Comparison of ENCODE assay signal across 8 mouse cellular contexts in genomic region chr16:18443385-18443841, GRCm38 (mm10). TPM values are rescaled to one million over a fixed set of nuclear protein-coding genes. Genes with fewer than 3 reads are reported as not detected.
A peak's percentile ranks its signal among the peaks of the same experiment; 100 is the strongest.
DNase-seq lines count a peak whose midpoint lies in the region; ATAC-seq and TF ChIP-seq lines count a peak whose summit lies in the region.

No protein-coding gene starts in this region.

- no peak overlapping the region for H3ac ChIP-seq in C2C12 (ENCODE audit: control insufficient read depth, insufficient read length, low read depth)

- no peak overlapping the region for H3K27ac ChIP-seq in heart, embryonic 12.5 days (ENCODE audit: poor library complexity, severe bottlenecking)
- H3K27ac ChIP-seq in kidney, embryonic 16.5 days (ENCODE audit: low read length): no peak overlapping the region
- H3K27ac ChIP-seq in liver, adult 2 months (replicated peaks; ENCODE audit: insufficient read depth, low read depth, low read length): no peak overlapping the region
- no peak overlapping the region for H3K27ac ChIP-seq in stomach, embryonic 14.5 days (ENCODE audit: low read length)

- H3K79me2 ChIP-seq in C2C12 (ENCODE audit: control insufficient read depth, insufficient read depth): no peaks in the 10 kb centered on the region
- no peaks in the 10 kb centered on the region for H3K79me2 ChIP-seq in liver, adult 2 months (ENCODE audit: control insufficient read depth, insufficient read depth, low read length)

- H3K9me3 ChIP-seq in heart, embryonic 12.5 days (replicated peaks): no peaks in the 10 kb centered on the region
- H3K9me3 ChIP-seq in kidney, embryonic 16.5 days (ENCODE audit: low read length): no peaks in the 10 kb centered on the region
- H3K9me3 ChIP-seq in stomach, embryonic 14.5 days (ENCODE audit: control insufficient read depth, low read depth, low read length): no peaks in the 10 kb centered on the region

- 11% methylated on average over 8 of the region's 8 CpGs for WGBS in heart, embryonic 12.5 days
- WGBS in kidney, embryonic 16.5 days: 21% methylated on average over 8 of the region's 8 CpGs
- 22% methylated on average over 8 of the region's 8 CpGs for WGBS in liver, adult 2 months
- 21% methylated on average over 8 of the region's 8 CpGs for WGBS in stomach, embryonic 14.5 days

- no peaks in the 10 kb centered on the region for H3K79me3 ChIP-seq in C2C12 (ENCODE audit: low read depth)

- TF ChIP-seq CTCF in C2C12 (IDR thresholded peaks at IDR 0.05; ENCODE audit: control insufficient read depth, insufficient read depth, insufficient read length): peak; percentile 94
- peak; percentile 100 for TF ChIP-seq CTCF in liver, adult 2 months (IDR thresholded peaks at IDR 0.05; ENCODE audit: low read depth, low read length)

- no peak overlapping the region for H3K4me3 ChIP-seq in C2C12 (ENCODE audit: insufficient read depth, poor library complexity, severe bottlenecking)
- no peak overlapping the region for H3K4me3 ChIP-seq in heart, embryonic 12.5 days
- H3K4me3 ChIP-seq in kidney, embryonic 16.5 days (ENCODE audit: low read length): no peak overlapping the region
- no peak overlapping the region for H3K4me3 ChIP-seq in liver, adult 2 months (ENCODE audit: insufficient read depth, low read depth, low read length)
- no peak overlapping the region for H3K4me3 ChIP-seq in stomach, embryonic 14.5 days (ENCODE audit: low read depth, low read length)

- ATAC-seq in erythroblast, adult 5-6 weeks (replicated peaks; ENCODE audit: low FRiP score, poor library complexity, severe bottlenecking): peak; percentile 89
- ATAC-seq in heart, embryonic 12.5 days (ENCODE audit: insufficient number of reproducible peaks, low FRiP score): peak; percentile 71
- ATAC-seq in kidney, embryonic 16.5 days (ENCODE audit: low FRiP score, low TSS enrichment): peak; percentile 69
- ATAC-seq in stomach, embryonic 14.5 days (ENCODE audit: insufficient number of reproducible peaks, insufficient read depth, low FRiP score, low read depth): peak; percentile 76

- H3K4me2 ChIP-seq in heart, embryonic 12.5 days: no peak overlapping the region
- H3K4me2 ChIP-seq in kidney, embryonic 16.5 days (replicated peaks; ENCODE audit: low read depth, low read length): no peak overlapping the region
- H3K4me2 ChIP-seq in stomach, embryonic 14.5 days (replicated peaks; ENCODE audit: low read depth, low read length): no peak overlapping the region

- peak; percentile 94 for DNase-seq in brain, adult 2 months (ENCODE audit: low read depth, low spot score)
- peak; percentile 57 for DNase-seq in liver, adult 2 months (ENCODE audit: extremely low read depth, low read depth, low spot score)
- peak; percentile 78 to 84 for DNase-seq in natural killer cell, adult 2 months (ENCODE audit: low spot score in 2 of 2)

- H3K9ac ChIP-seq in heart, embryonic 12.5 days: no peak overlapping the region
- H3K9ac ChIP-seq in kidney, embryonic 16.5 days (replicated peaks; ENCODE audit: low read length): no peak overlapping the region
- no peak overlapping the region for H3K9ac ChIP-seq in liver, adult 2 months (ENCODE audit: low read depth, low read length)
- H3K9ac ChIP-seq in stomach, embryonic 14.5 days (replicated peaks; ENCODE audit: low read depth, low read length): no peak overlapping the region

- H3K27me3 ChIP-seq in C2C12 (ENCODE audit: control insufficient read depth, insufficient read depth, insufficient read length): no peaks in the 10 kb centered on the region
- H3K27me3 ChIP-seq in heart, embryonic 12.5 days (replicated peaks): peaks cover 6% of the 10 kb centered on the region; the same call in 1 of the 2 replicates
- no peaks in the 10 kb centered on the region for H3K27me3 ChIP-seq in kidney, embryonic 16.5 days (ENCODE audit: insufficient read depth, low read length)
- no peaks in the 10 kb centered on the region for H3K27me3 ChIP-seq in liver, adult 2 months (ENCODE audit: control insufficient read depth, insufficient read depth, low read length)
- H3K27me3 ChIP-seq in stomach, embryonic 14.5 days (ENCODE audit: control insufficient read depth, insufficient read depth, low read length): no peaks in the 10 kb centered on the region

- H3K4me1 ChIP-seq in heart, embryonic 12.5 days (replicated peaks): peaks cover 5% of the 10 kb centered on the region; the same call in 1 of the 2 replicates
- H3K4me1 ChIP-seq in kidney, embryonic 16.5 days (ENCODE audit: insufficient read depth, low read length): peaks cover 17% of the 10 kb centered on the region
- no peaks in the 10 kb centered on the region for H3K4me1 ChIP-seq in liver, adult 2 months (ENCODE audit: control insufficient read depth, insufficient read depth, low read length)
- H3K4me1 ChIP-seq in stomach, embryonic 14.5 days (ENCODE audit: control insufficient read depth, insufficient read depth, low read length): peaks cover 9% of the 10 kb centered on the region

- peaks cover 11% of the 10 kb centered on the region for H3K36me3 ChIP-seq in C2C12 (ENCODE audit: control insufficient read depth, insufficient read depth)
- H3K36me3 ChIP-seq in heart, embryonic 12.5 days: peaks cover 25% of the 10 kb centered on the region
- H3K36me3 ChIP-seq in kidney, embryonic 16.5 days (ENCODE audit: insufficient read depth, low read length): peaks cover 10% of the 10 kb centered on the region
- H3K36me3 ChIP-seq in liver, adult 2 months (ENCODE audit: control insufficient read depth, insufficient read depth, low read length): peaks cover 12% of the 10 kb centered on the region
- H3K36me3 ChIP-seq in stomach, embryonic 14.5 days (ENCODE audit: control insufficient read depth, insufficient read depth, low read length): peaks cover 4% of the 10 kb centered on the region; the same call in 1 of the 2 replicates

- TF ChIP-seq POLR2A in liver, adult 2 months (IDR thresholded peaks at IDR 0.05; ENCODE audit: extremely low read depth, insufficient read depth, low read length): no peak

TF ChIP-seq in C2C12, 6 proteins besides CTCF, POLR2A, EP300 and RAD21:
- TF ChIP-seq CEBPB (IDR thresholded peaks at IDR 0.05; ENCODE audit: low read depth) (no peak), MYOG (IDR thresholded peaks at IDR 0.05; ENCODE audit: control insufficient read depth, extremely low read depth, insufficient read length) (no peak), FOSL1 (IDR thresholded peaks at IDR 0.05; ENCODE audit: insufficient read depth, low read length, poor library complexity, severe bottlenecking) (no peak), USF1 (IDR thresholded peaks at IDR 0.05; ENCODE audit: low read depth) (no peak), MYOD1 (IDR thresholded peaks at IDR 0.05; ENCODE audit: control insufficient read depth, insufficient read length, low read depth) (no peak), MAX (IDR thresholded peaks at IDR 0.05) (no peak)

RNA-seq across cellular contexts. Expression of gene Comt, which starts 16.8 kb away (rescaled TPM):
- 96.2 TPM for polyA plus RNA-seq in C2C12 (2012; fragmentation: generic; extraction: Trizol)
- 27.9 and 29.9 TPM in 2 replicates for total RNA-seq in erythroblast, adult 5-6 weeks (2015; ENCODE audit: low replicate concordance)
- total RNA-seq in erythroblast, adult 5-6 weeks (2017; ENCODE audit: low replicate concordance): 26.8 and 29.1 TPM in 2 replicates
- polyA plus RNA-seq in heart, embryonic 12.5 days (2016; fragmentation: Nextera tagmentation; extraction: Ambion mirVana): 88.2 and 90.8 TPM in 2 replicates
- polyA plus RNA-seq in kidney, embryonic 16.5 days (2015; fragmentation: Nextera tagmentation; extraction: Ambion mirVana): 119 and 127 TPM in 2 replicates
- 474 and 538 TPM in 2 replicates for total RNA-seq in liver, adult 2 months (2014; rRNA removed)
- 779 and 1,223 TPM in 2 replicates for polyA plus RNA-seq in liver, adult 2 months (2012; rRNA removed)
- polyA plus RNA-seq in stomach, embryonic 14.5 days (2014; fragmentation: Nextera tagmentation; extraction: Ambion mirVana): 94.3 and 99.0 TPM in 2 replicates

RNA-seq across cellular contexts. Expression of gene Txnrd2, which starts 17.2 kb away (rescaled TPM):
- polyA plus RNA-seq in C2C12 (2012; fragmentation: generic; extraction: Trizol): 19.4 TPM
- 274 and 358 TPM in 2 replicates for total RNA-seq in erythroblast, adult 5-6 weeks (2015; ENCODE audit: low replicate concordance)
- total RNA-seq in erythroblast, adult 5-6 weeks (2017; ENCODE audit: low replicate concordance): 493 and 499 TPM in 2 replicates
- polyA plus RNA-seq in heart, embryonic 12.5 days (2016; fragmentation: Nextera tagmentation; extraction: Ambion mirVana): 34.9 and 37.2 TPM in 2 replicates
- polyA plus RNA-seq in kidney, embryonic 16.5 days (2015; fragmentation: Nextera tagmentation; extraction: Ambion mirVana): 33.7 and 35.2 TPM in 2 replicates
- 23.9 and 30.9 TPM in 2 replicates for total RNA-seq in liver, adult 2 months (2014; rRNA removed)
- polyA plus RNA-seq in liver, adult 2 months (2012; rRNA removed): 39.1 and 46.6 TPM in 2 replicates
- polyA plus RNA-seq in stomach, embryonic 14.5 days (2014; fragmentation: Nextera tagmentation; extraction: Ambion mirVana): 18.5 and 18.8 TPM in 2 replicates

RNA-seq across cellular contexts. Expression of gene Gnb1l, which starts 55.1 kb away (rescaled TPM):
- polyA plus RNA-seq in C2C12 (2012; fragmentation: generic; extraction: Trizol): 13.3 TPM
- 2.3 and 10.6 TPM in 2 replicates for total RNA-seq in erythroblast, adult 5-6 weeks (2015; ENCODE audit: low replicate concordance)
- total RNA-seq in erythroblast, adult 5-6 weeks (2017; ENCODE audit: low replicate concordance): 0.94 and 5.6 TPM in 2 replicates
- polyA plus RNA-seq in heart, embryonic 12.5 days (2016; fragmentation: Nextera tagmentation; extraction: Ambion mirVana): 7.8 and 8.0 TPM in 2 replicates
- 19.1 and 19.7 TPM in 2 replicates for polyA plus RNA-seq in kidney, embryonic 16.5 days (2015; fragmentation: Nextera tagmentation; extraction: Ambion mirVana)
- total RNA-seq in liver, adult 2 months (2014; rRNA removed): 1.4 and 1.5 TPM in 2 replicates
- polyA plus RNA-seq in liver, adult 2 months (2012; rRNA removed): 3.6 and 4.8 TPM in 2 replicates
- polyA plus RNA-seq in stomach, embryonic 14.5 days (2014; fragmentation: Nextera tagmentation; extraction: Ambion mirVana): 12.3 and 15.5 TPM in 2 replicates

RNA-seq across cellular contexts. Expression of gene Rtl10, which starts 55.3 kb away (rescaled TPM):
- 10.6 TPM for polyA plus RNA-seq in C2C12 (2012; fragmentation: generic; extraction: Trizol)
- 2.7 TPM in 1 of 2 replicates, not detected in the other for total RNA-seq in erythroblast, adult 5-6 weeks (2015; ENCODE audit: low replicate concordance)
- total RNA-seq in erythroblast, adult 5-6 weeks (2017; ENCODE audit: low replicate concordance): 1.1 and 4.5 TPM in 2 replicates
- polyA plus RNA-seq in heart, embryonic 12.5 days (2016; fragmentation: Nextera tagmentation; extraction: Ambion mirVana): 1.1 TPM in 2 replicates
- polyA plus RNA-seq in kidney, embryonic 16.5 days (2015; fragmentation: Nextera tagmentation; extraction: Ambion mirVana): 3.3 and 4.3 TPM in 2 replicates
- 0.18 and 1.0 TPM in 2 replicates for total RNA-seq in liver, adult 2 months (2014; rRNA removed)
- 2.2 and 4.3 TPM in 2 replicates for polyA plus RNA-seq in liver, adult 2 months (2012; rRNA removed)
- 3.1 and 3.5 TPM in 2 replicates for polyA plus RNA-seq in stomach, embryonic 14.5 days (2014; fragmentation: Nextera tagmentation; extraction: Ambion mirVana)
